Mouse (Mus musculus) layer of hippocampus, postnatal 25 days (tissue): Measurements from ENCODE around the gene Galnt2. TPM values are rescaled to one million over a fixed set of nuclear protein-coding genes. Genes with fewer than 3 reads are reported as not detected.

Experiments
- DNase-seq, 2 experiments: peaks; one replicate each; pipeline ENCODE4 v3.0.0; 2022; ENCODE audit warnings: mixed read lengths in 2 of 2, low spot score in 1 of 2; ENCODE audit errors: extremely low spot score in 1 of 2
- total RNA-seq, 2 experiments: library from RNA; stranded (reverse); gene quantifications; 2 replicates each; pipeline ENCODE4 v1.2.3; 2021

The Galnt2 gene
- total RNA-seq, 2 experiments from 2014 or later: 35.5 to 45.9 TPM

DNA sequence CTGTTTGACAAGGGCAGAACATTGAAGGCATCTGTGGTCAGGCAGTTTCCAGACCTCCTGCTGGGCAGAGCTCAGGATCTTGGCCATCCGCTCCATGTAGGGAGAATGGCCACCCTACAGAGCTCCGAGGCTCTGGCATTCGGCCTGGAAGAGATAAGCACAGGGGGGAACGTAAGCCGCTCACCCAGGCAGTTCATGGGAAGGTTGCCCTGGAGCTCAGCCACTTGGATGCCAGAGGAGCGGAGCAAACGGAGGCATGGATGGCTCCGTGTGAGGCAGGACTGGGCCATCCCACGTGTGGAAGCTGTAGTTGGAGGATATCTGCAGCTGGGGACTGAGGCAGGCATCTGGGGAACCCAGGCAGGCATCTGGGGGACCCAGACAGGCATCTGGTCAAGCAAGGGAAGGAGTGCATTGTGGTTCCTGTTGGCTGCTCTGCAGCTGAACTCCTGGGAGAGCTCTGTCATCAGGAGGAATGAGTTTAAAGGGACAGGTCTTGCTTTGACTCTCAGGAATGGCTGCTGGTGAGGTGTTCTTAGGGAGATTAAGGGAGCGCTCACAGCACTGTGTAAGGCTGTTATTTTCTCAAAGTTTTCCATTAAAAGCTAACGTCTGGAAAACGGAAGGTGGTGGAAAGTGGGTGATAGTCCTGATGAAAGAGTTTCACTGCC lies 85.4 kb downstream of the Galnt2 start:
- DNase-seq: peak in 1 of 2 experiments; percentile 28

DNA sequence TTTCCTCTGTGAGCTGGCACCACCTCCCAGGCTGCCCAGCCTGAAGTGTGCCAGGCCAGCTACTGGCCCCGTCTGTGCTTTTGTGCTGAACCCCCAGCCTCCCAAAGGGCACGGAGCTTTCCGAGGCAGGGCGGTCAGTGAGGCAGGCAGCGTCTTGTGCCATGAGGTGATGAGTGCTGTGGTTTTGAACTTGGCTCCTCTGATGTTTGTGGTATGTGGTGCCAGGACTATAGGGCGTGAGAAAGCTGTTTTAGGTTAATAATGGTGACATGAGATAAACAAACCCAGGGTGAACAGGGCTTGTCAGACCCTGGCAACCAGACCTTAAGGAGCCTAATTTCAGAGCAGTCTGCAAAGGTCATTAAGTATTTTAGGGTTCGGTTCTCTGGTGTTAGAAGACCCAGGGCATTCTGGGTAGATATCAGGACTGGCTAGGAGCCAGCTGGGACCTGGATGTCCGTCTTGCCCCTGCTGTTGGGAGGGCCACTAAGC lies 86.0 kb downstream of the Galnt2 start:
- DNase-seq: no peak

GRCm38 (mm10) chr8:124317821-124318220 lies 86.6 kb downstream of the Galnt2 start:
- DNase-seq: no peak

DNA sequence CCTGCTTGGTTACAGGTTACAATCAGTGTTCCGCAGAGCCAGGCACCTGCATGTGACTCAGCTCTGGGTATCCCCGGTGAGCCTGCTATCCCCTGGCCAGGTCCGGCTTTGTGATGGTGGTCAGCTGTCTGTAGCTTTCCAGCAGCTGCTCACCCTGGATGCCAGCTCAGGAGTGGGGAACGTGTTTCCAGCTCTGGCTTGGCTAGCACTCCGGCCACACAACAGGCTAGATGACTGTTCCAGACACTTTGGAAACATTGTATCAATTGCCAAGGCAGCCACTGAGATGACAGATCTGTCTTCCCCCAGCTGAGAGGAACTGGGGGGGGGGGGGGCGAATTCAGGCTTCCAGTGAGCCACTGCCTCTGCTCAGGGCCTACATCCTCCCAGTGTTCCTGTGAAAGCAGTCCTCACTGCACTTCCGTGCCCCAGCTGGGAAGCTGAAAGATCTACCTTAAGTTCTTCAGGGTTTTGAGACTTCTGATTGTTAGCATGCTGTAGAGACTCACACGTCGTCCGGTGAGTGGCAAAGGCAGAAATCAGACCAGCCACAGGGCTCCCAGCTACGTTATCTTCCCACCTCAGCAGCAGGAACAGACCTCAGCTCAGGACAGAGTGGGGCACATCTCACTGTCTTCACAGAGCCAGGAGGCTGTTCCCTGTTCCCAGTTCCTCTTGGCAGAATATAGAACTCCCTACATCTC lies 87.6 kb downstream of the Galnt2 start:
- DNase-seq: no peak

DNA sequence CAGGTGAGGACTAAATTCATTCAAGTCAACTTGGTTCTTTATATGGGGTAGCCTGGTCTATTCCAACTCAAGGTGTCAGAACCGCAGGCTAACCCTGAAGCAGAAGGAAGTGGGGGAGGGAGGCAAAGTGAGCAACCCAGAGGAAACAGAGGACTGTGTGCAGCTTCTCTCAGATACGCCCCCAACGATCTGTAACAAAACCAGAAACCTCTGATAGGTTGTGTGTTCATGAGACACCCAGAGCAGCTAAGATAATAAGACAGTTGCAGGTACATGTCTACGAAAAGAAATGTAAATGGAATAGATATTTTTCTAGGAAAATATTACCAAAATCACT lies 88.1 kb downstream of the Galnt2 start:
- no peak for DNase-seq

DNA sequence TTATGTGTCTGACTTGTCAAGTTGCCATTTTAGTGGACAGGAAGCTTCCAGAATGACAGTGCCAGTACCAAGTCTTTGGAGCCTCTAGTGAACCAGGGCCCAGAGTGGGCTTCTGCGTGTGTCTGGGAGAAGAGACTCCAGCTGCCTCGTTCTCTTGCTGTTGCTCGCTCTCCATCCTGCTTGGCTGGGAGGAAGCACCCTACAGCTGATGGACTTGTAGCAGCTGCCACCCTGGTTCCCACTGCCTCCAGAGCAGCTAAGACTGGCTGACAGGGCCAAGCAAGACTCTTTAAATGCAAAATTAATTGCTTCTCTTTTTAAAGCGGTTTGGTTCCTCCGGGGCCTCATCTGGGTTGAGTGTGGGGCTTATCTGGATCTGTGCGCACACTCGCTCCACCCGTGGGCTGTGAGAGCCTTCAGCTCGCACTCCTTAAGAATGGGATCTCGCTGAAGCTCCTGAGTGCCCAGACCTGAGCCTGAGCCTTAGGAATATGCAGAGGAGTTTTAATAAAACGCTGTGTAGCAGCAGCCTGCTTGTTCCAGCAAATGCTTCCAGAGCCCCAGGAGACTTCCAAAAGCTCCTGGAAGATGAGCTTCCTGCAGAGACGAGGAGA lies 90.1 kb downstream of the Galnt2 start:
- no peak for DNase-seq

GRCm38 (mm10) chr8:124323356-124323755 lies 92.2 kb downstream of the Galnt2 start:
- DNase-seq: no peak

GRCm38 (mm10) chr8:124328259-124328658 lies 97.1 kb downstream of the Galnt2 start:
- no peak for DNase-seq

- no peak for DNase-seq
These were observed 98.5 kb downstream of the Galnt2 start for GRCm38 (mm10) chr8:124329690-124330089.

DNA sequence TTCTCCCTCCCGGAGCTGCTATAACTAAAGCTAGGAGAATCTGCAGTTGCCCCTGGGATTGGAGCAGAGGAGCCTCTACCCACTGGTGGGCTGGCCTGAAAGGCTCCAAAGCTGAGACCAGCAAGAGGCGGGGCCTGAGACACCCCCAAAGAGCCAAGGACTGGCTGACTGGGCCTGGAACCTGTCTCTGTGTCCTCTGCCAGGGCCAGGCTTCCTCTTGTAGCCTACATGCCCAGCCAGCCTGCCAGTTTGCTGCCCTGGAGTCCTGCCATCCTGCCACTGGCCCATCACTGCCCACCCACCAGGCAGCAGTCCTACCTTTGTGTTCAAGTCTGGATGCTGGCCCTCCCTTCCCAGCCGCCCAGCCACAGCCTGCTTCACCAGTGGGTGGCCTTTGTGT lies 99.2 kb downstream of the Galnt2 start:
- DNase-seq: peak in 1 of 2 experiments; percentile 30

- DNase-seq: no peak
These were observed 99.9 kb downstream of the Galnt2 start for GRCm38 (mm10) chr8:124331094-124331493.

GRCm38 (mm10) chr8:124331706-124332105 lies 100.5 kb downstream of the Galnt2 start:
- no peak for DNase-seq

DNA sequence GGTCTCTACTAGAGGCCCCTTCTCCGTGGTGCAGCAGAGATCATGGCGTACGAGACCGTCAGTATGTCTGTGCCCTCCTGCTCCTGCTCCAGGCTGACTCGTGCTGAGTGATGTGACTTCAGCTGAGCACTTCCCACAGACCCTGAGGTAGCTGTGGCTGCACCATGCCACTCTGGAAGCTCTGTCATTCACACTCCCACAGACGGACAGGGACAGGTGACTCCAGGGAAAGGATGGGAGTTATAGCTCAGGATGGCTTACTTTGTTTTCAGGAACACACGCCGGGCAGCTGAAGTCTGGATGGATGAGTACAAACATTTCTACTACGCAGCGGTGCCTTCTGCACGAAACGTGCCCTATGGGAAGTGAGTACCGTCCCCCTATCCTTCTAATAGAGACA lies 105.1 kb downstream of the Galnt2 start:
- DNase-seq: no peak

DNA sequence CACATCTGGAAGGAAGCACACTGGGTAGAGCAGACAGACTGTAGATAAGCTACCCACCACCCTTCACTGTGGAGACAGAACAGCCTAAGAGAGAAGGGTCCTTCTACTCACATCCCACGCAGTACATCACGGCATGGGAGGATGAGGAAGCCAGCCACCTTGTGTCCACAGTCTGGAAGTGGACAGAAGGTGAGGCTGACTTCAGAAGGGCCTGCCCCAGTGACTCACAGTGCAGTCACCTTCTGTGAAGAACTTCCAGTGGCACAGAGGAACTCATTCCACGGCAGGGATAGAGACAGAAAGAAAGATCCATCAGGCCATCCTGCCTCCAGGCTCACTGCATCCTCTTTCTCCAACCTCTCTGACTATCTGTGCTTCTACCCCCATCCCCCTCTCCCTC lies 108.6 kb downstream of the Galnt2 start:
- no peak for DNase-seq

DNA sequence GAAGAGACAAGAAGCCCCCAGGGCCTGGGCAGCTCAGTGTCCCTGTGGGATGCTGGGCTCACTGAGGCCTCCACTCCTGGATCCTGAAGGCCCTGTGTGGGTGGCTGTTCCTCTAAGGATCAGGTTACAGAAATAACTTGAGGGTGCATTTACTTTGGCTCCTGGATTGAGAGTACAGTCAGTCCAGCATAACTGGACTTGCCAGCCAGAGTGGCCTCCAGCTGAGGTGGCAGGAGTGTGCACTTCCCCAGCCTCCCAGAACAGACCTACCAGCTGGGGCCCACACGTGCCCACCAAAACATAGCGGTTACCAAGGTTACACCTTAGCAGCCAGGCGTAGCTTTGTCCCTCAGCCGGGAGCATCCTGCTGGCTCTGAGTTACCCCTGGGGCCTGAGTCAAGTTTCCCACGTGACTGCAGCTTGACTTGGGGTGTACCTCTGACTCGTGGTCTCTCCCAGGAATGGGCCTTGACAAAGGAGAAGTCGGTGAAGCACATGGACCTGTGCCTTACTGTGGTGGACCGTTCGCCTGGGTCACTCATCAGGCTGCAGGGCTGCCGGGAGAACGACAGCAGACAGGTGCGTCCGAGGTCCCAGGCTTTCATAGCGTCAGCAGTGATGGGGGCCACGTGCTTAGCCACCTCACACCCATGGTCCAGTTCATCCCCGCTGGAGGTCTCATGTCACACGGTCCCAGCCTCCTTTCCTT lies 109.3 kb downstream of the Galnt2 start:
- DNase-seq: no peak

DNA sequence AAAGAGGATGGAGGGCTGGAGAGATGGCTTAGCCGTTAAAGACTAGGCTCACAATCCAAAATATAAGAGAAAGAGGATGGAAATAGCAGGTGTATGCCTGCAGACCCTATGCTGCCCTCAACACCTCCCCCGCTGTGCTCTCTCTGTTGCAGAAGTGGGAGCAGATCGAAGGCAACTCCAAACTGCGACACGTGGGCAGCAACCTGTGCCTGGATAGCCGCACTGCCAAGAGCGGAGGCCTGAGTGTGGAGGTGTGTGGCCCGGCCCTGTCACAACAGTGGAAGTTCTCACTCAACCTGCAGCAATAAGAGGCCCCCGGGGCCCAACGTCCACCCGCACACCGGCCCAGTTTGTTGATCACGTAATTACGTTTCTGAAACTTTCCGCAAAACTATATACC lies 112.0 kb downstream of the Galnt2 start:
- no peak for DNase-seq

DNA sequence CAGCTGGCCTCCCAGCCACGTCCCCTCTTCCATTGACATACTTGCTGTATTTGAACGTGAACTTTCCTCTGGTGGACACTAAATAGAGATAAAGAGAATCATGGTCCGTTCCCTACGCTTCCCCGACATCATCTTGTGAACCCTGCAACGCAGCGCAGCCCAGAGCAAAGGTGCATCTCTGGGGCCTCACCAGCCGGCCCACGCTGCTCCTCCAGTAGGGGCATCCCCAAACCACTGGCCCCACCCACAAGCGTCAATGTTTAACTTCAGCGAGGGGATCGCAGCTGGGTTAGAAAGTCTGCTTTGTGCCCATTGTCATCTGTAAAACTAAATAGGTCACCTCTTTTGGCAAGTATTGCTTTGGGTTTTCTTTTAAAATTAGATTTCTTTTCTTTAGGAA lies 112.8 kb downstream of the Galnt2 start:
- DNase-seq: no peak

DNA sequence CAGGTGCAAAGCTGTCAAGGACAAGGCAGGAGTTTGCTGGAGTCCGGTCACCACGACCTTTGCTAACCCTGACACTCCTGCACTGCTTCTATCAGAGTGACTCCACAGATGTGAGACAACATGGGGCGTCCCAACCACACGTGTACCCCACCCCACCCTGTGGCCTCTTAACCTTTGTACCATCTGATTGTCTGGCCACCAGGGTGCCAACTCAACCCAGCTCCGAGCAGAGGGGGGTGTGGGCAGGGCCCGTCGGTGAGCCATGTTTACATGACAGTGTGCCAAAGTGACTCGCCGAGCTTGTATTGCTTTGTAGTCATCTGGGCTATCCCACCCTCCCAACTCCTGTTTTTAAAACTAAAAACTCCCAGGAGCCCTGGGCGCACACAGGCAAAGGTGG lies 113.9 kb downstream of the Galnt2 start:
- no peak for DNase-seq

DNA sequence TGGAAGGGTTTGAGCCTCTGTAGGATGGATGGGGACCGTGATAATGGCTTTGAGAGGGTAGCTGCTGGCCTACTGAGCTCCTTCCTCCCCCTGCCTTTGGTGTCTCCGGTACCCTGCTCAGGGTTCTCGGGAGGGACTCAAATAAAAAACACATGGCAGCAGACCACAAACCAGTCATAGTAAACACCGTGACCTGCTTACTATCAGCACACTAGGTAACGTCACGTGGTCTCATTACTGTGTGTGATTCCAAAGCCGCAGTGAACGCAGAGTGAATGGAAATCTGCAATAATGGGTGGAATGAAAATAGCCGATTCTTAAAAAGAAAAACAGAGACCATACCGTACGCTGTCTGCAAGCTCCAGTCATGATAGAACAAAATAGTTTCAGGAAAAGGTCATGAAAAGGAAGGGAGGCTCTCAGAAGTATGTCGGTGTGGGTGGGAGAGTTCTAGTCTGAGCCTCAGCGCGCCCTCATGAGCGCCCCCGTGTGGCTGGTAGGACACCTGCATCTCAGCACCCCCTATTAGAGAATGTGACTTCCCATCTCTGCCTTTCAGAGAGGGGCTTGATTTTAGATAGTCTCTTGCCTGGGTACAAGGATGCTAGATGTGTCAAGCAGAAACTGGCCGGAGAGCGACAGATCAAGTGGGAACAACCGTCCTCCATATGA lies 115.8 kb downstream of the Galnt2 start:
- peak; percentile 56 to 80 for DNase-seq

DNA sequence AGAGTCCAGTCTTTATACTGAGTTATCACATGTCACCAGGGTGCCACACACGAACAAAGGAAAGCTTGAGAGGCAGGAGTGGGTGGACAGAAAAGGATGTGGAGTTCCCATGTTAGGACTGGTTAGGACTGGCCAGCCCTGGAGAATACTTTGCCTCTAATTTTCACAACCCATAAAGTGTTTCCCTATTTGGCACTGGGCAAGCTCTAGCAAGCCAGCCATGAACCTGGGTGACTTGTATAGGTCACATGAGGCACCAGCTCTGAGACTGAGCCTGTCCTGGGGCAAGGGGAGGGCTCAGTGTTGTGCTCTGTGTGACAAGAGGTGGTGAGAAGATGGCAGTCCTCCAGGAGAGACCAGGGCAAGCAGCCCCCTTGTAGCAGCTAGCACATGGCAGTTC lies 116.9 kb downstream of the Galnt2 start:
- no peak for DNase-seq

DNA sequence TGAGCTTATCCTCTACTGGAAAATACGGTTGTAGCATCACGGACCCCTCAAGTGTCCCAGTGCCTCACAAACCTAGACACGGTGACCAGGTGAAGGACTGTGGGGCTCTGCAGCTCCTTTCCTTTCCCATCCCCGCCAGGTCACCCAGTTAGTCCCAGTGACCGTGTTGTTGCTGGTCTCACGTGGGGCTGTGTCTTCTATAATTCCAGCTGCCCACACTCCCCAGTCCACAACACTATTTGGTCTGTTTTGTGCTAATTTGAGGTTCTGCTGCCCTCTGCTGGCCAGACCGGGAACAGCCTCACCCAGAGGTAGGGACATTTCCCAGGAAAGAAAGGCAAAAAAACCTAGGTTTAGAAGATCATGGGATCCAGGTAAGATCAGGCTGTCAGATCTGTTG lies 118.5 kb downstream of the Galnt2 start:
- DNase-seq: peak; percentile 88 to 99
